Mouse (Mus musculus) limb, embryonic 13.5 days (tissue): ENCODE data around the gene Cdr2l. TPM values are rescaled to one million over a fixed set of nuclear protein-coding genes. Genes with fewer than 3 reads are reported as not detected.

Experiments used
- ATAC-seq: fragments of 200-750 bp; cut with Nextera tagmentation; 2 replicates; pipeline ENCODE4 v1.8.0; 2017; ENCODE audit warnings: low read depth, moderate number of reproducible peaks, moderate TSS enrichment; ENCODE audit not compliant: low FRiP score
- H3K27ac ChIP-seq: fragments of 300-500 bp; sonication (generic); 2 replicates; pipeline ENCODE4 v1.5.1; 2015; ENCODE audit warnings: inconsistent platforms, mild to moderate bottlenecking, moderate library complexity
- H3K27me3 ChIP-seq: fragments of 300-500 bp; sonication (generic); 2 replicates; pipeline ENCODE4 v1.6.1; 2015; ENCODE audit warnings: mild to moderate bottlenecking, inconsistent platforms
- H3K36me3 ChIP-seq: fragments of 300-500 bp; sonication (generic); 2 replicates; pipeline ENCODE4 v1.6.1; 2015; ENCODE audit warnings: inconsistent platforms, mild to moderate bottlenecking, moderate library complexity
- H3K4me1 ChIP-seq: fragments of 300-500 bp; sonication (generic); 2 replicates; pipeline ENCODE4 v1.6.1; 2015; ENCODE audit warnings: inconsistent platforms
- H3K4me2 ChIP-seq: fragments of 300-500 bp; sonication (generic); replicated peaks from 2 replicates; pipeline ENCODE4 v1.6.1; 2015; ENCODE audit warnings: inconsistent platforms, mild to moderate bottlenecking, moderate library complexity
- H3K4me3 ChIP-seq: fragments of 300-500 bp; sonication (generic); 2 replicates; pipeline ENCODE4 v1.5.1; 2015; ENCODE audit warnings: moderate library complexity, mild to moderate bottlenecking, inconsistent platforms
- H3K9ac ChIP-seq: fragments of 300-500 bp; sonication (generic); 2 replicates; pipeline ENCODE4 v1.6.1; 2015; ENCODE audit warnings: mild to moderate bottlenecking, inconsistent platforms
- H3K9me3 ChIP-seq: fragments of 300-500 bp; sonication (generic); 2 replicates; pipeline ENCODE4 v1.6.1; 2016; ENCODE audit warnings: inconsistent platforms
- WGBS: fragments of 180-500 bp; shearing (Covaris S2); methylation state at CpG from one replicate; pipeline ENCODE4 v1.1.7; 2015; 5-methylcytosine and 5-hydroxymethylcytosine counted together
- polyA plus RNA-seq: library from polyadenylated mRNA; unstranded; fragments of >200 nt; fragmentation: Nextera tagmentation; extraction: Ambion mirVana; gene quantifications from 2 replicates; pipeline ENCODE4 v1.2.1, GENCODE M21; 2015

The Cdr2l gene
- polyA plus RNA-seq, 1 experiment from 2014 or later, result 11.3 TPM

DNA sequence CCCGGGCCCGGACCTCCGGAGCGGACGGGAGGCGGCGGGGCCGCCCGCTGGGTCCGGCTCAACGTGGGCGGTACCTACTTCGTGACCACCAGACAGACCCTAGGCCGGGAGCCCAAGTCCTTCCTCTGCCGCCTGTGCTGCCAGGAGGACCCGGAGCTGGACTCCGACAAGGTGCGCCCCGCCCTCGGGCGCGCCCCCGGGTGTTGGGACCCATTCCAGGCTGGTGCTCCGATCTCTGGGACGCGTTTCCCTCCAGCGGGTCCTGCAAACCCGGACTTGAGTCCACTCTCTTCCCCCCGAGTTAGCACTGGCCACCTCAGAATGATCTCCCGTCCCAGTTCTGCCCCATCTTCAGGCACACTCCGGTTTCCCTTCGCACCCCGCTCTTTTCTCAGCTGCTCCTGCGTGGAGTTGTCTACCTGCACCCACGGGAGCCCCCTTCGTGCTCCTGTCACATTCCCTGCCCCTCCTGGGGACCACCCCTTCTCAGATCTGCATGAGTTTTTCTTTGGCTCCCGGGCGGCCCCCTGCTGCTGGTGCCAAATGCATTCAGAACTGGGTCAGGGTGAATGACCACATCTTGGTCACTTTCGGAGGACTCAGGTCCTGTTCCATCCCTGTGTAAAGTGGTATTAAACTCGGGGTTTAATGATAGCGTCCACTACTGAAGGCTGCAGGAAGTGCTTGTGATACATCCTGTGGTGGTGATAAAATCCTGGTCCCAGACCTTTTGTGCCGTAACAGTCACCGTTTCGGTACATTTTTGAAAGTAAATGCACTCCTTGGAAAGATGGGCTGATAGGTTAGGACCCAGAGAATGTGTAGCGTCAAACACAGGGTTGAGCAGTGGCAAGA is 38.8 kb downstream of the Cdr2l start:
- no peaks in the 10 kb centered on the region for H3K9me3 ChIP-seq
- H3K4me2 ChIP-seq, result peak overlapping the region; percentile 98
- H3K9ac ChIP-seq, result peak overlapping the region; percentile 97
- H3K36me3 ChIP-seq, result peaks cover 47% of the 10 kb centered on the region
- H3K4me1 ChIP-seq, result peaks cover 44% of the 10 kb centered on the region
- H3K4me3 ChIP-seq, result peak overlapping the region; percentile 87
- H3K27me3 ChIP-seq, result no peaks in the 10 kb centered on the region
- ATAC-seq, result peak; percentile 60
- under 1% methylated on average over 44 of the region's 45 CpGs for WGBS
- H3K27ac ChIP-seq, result peak overlapping the region; percentile 85

DNA sequence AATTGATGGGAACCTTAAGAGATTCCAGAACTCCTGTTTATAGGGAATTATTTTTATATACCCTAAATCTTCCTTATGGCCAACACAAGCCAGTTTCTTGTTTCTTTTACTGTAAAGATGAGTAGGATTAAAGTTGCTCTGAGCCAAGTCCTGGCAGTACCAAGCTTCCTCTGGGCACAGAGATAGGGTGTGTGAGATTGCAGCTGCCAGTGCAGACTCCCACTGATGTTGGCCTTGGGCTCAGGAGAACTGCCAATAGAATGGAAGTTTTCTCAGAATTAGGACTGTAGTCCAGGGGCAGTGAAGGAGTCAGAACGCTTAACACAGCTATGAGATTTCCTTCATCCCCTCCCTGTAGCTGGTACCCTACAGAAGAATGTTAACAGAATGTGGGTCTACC is 39.6 kb downstream of the Cdr2l start:
- Histone ChIP-seq H3K27me3 (no peaks in the 10 kb centered on the region), H3K4me2 (peak overlapping the region; percentile 98), H3K27ac (no peak overlapping the region), H3K4me3 (peak overlapping the region; percentile 87), H3K9ac (peak overlapping the region; percentile 51; the same call in 1 of the 2 replicates), H3K4me1 (peaks cover 44% of the 10 kb centered on the region), H3K36me3 (peaks cover 47% of the 10 kb centered on the region), H3K9me3 (no peaks in the 10 kb centered on the region)
- no peak for ATAC-seq
- 46% methylated on average over 1 of the region's 1 CpGs for WGBS

DNA sequence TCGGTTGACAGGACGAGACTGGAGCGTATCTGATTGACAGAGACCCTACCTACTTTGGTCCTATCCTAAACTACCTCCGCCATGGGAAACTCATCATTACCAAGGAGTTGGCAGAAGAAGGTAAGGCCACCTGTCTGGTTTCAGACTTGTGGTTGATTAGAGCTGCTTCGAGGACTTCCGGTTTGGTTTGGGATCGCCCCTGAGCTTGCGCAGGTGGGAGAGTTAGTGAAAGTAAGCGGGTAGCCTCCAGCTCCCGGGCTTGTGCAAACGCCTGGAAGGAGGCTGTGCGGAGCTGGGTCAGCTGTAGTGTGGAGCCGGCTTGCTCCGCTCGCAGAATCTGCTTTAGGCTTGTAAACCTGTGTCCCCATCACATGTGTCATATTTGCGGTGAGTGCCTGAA is 40.3 kb downstream of the Cdr2l start:
- 0 out of 2 replicates have a peak overlapping the region, but pooled peaks have one; percentile 7 for H3K4me2 ChIP-seq
- peak overlapping the region; percentile 51; the same call in 1 of the 2 replicates for H3K9ac ChIP-seq
- no peaks in the 10 kb centered on the region for H3K27me3 ChIP-seq
- H3K9me3 ChIP-seq, result no peaks in the 10 kb centered on the region
- ATAC-seq, result no peak
- H3K36me3 ChIP-seq, result peaks cover 47% of the 10 kb centered on the region
- H3K4me1 ChIP-seq, result peaks cover 44% of the 10 kb centered on the region
- H3K4me3 ChIP-seq, result no peak overlapping the region
- H3K27ac ChIP-seq, result no peak overlapping the region
- WGBS, result 83% methylated on average over 16 of the region's 16 CpGs

DNA sequence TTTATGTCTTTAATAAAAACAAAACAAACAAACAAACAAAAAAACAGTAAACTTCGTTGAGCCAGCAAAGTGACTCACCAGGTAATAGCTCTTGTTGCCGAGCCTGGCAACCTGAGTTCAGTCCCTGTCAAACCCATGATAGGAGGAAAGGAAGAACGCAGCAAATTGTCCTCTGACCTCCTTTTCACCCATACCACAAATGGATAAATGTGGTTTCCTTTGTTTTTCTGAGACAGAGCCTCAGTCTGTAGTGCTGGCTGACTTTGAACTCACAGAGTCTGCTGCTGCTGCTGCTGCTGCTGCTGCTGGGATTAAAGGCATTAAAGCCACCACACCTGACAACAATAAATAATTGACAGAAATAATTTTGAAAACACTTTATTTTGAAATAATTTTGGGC is 41.4 kb downstream of the Cdr2l start:
- H3K27me3 ChIP-seq, result no peaks in the 10 kb centered on the region
- 82% methylated on average over 3 of the region's 3 CpGs for WGBS
- H3K9me3 ChIP-seq, result no peaks in the 10 kb centered on the region
- ATAC-seq, result no peak
- H3K4me1 ChIP-seq, result peaks cover 53% of the 10 kb centered on the region
- H3K9ac ChIP-seq, result no peak overlapping the region
- H3K36me3 ChIP-seq, result peaks cover 45% of the 10 kb centered on the region
- H3K4me2 ChIP-seq, result no peak overlapping the region
- H3K4me3 ChIP-seq, result no peak overlapping the region
- no peak overlapping the region for H3K27ac ChIP-seq

DNA sequence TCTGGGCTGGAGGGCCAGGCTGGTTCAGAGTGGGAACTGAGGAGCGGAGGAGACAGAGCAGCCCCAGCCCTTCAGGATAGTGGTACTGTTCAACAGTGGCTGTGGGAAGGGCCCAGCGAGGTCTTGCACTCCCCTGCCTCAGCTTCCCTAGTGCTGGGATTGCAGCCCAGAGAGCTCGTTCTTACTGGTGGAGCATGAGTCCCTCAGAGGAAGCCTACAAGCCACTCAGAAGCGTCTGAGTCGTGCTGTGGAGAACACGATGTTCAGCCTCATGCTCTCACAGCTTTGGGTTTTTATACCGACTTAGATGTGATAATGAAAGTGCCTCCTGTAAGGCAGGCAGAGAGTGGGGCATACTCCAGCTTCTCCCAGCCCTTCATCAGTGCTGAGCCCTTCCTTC is 43.0 kb downstream of the Cdr2l start:
- no peak for ATAC-seq
- H3K27ac ChIP-seq, result no peak overlapping the region
- WGBS, result 86% methylated on average over 7 of the region's 7 CpGs
- peaks cover 43% of the 10 kb centered on the region for H3K4me1 ChIP-seq
- no peak overlapping the region for H3K4me2 ChIP-seq
- no peaks in the 10 kb centered on the region for H3K9me3 ChIP-seq
- H3K36me3 ChIP-seq, result peaks cover 59% of the 10 kb centered on the region
- H3K27me3 ChIP-seq, result no peaks in the 10 kb centered on the region
- no peak overlapping the region for H3K4me3 ChIP-seq
- no peak overlapping the region for H3K9ac ChIP-seq

DNA sequence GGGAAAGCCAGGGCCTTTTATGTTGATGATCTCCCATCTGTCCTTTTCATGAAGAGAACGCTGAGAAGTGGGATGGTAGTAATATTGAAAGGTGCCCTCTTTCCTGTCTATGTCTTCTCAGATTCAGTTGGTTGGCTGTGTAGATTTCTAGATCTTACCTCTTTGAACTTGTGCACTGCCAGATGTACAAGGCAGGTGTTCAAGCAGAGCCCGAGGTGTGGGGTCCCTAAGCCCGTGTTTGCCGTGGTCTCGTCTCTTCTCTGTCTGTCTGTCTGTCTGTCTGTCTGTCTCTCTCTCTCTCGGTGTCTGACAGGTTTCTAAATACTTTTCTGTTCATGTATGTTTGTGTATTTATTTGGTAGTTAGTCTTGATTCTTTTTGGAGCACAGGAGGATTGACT is 44.0 kb downstream of the Cdr2l start:
- Histone ChIP-seq H3K4me2 (no peak overlapping the region), H3K27me3 (no peaks in the 10 kb centered on the region), H3K4me1 (peaks cover 41% of the 10 kb centered on the region), H3K9ac (no peak overlapping the region), H3K36me3 (peaks cover 69% of the 10 kb centered on the region), H3K4me3 (no peak overlapping the region), H3K27ac (no peak overlapping the region), H3K9me3 (no peaks in the 10 kb centered on the region)
- no peak for ATAC-seq
- 79% methylated on average over 6 of the region's 6 CpGs for WGBS

DNA sequence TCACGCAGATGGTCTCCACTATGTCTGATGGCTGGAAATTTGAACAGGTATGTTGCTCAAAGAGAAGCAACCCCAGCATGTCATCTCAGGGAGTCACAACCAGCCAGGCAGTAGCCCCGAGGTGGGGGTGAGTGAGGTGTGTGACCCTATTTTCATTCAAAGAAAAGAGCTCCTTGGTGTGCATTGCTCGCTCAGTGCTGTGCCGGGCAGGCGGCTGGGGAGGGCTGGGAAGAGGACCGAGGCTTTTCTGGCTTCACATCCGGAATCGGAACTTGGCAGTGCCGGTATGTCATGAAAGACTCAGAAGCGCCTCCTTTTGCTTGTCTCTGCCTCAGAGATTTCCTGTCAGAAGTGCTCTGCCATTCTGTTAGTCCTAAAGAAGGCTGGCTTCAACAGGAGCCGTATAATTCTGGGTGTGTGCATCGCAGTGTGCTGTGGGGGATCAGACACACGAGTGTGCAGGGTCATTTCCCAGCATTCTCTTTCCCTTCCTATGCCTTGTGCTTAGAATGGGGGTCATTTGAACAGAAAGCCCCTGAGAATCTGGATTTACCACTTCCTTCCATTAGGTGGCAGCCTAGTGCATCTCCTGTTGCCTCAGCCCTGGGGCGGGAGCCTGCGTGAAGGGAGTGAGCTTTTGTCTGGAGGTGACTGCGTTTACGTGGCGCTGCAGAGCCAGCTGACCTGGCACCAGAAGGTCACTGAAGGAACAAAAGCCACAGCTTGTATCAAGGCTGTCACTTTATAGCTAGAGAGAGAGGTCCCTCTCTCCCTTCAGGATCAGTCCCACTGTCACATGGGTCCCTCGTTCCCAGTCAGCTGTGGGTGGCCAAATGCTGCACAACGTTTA is 46.0 kb downstream of the Cdr2l start:
- H3K27me3 ChIP-seq, result no peaks in the 10 kb centered on the region
- no peak overlapping the region for H3K4me3 ChIP-seq
- H3K36me3 ChIP-seq, result peaks cover 89% of the 10 kb centered on the region
- peak overlapping the region; percentile 22; the same call in 1 of the 2 replicates for H3K27ac ChIP-seq
- WGBS, result 41% methylated on average over 20 of the region's 20 CpGs
- H3K9ac ChIP-seq, result no peak overlapping the region; the same call in 1 of the 2 replicates
- no peaks in the 10 kb centered on the region for H3K9me3 ChIP-seq
- H3K4me2 ChIP-seq, result peak overlapping the region; percentile 36; the same call in 1 of the 2 replicates
- H3K4me1 ChIP-seq, result peaks cover 21% of the 10 kb centered on the region
- ATAC-seq, result peak; percentile 72

DNA sequence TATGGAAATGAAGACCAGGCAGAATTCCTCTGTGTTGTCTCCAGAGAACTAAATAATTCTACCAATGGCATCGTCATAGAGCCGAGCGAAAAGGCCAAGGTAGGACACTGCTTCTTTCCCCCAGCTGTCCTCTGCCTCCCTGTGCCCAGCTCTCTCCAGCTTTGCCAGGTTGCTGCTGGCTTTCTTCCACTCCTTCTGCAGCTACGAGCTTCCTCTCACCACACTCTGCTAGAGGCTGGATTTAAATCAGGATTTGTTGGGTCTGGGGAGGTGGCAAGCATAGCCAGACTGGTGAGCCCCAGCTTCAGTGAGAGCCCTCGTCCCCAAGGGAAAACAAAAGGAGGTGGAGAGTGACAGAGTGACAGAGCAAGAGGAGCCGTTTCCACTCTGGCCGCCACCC is 47.6 kb downstream of the Cdr2l start:
- Histone ChIP-seq H3K9ac (no peak overlapping the region), H3K36me3 (peaks cover 83% of the 10 kb centered on the region), H3K4me1 (peaks cover 21% of the 10 kb centered on the region), H3K4me2 (no peak overlapping the region), H3K27me3 (no peaks in the 10 kb centered on the region), H3K27ac (no peak overlapping the region), H3K9me3 (no peaks in the 10 kb centered on the region), H3K4me3 (no peak overlapping the region)
- no peak for ATAC-seq
- WGBS, result 89% methylated on average over 7 of the region's 7 CpGs

DNA sequence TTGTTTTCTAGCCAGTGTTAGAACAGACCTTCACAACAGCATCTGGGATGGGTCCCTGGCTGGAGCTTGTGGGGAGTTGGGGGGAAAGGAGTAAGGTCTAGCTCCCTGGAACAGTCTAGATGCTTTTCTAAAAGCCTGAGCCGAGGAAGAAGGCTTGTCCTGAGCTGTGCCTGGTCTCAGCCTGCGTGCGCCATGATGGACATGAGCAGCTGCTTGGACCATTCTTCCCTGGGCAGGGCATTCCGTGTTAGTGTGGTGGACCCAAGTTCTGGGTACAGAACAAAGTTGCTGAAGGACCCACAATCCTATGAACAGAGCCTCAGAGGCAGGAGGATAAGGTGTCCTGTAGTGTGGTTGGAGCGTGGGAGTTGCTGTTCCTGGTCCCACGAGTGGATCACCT is 48.8 kb downstream of the Cdr2l start:
- H3K4me3 ChIP-seq, result no peak overlapping the region
- no peak overlapping the region for H3K4me2 ChIP-seq
- H3K9me3 ChIP-seq, result no peaks in the 10 kb centered on the region
- no peak overlapping the region for H3K9ac ChIP-seq
- peaks cover 13% of the 10 kb centered on the region for H3K4me1 ChIP-seq
- no peak overlapping the region for H3K27ac ChIP-seq
- H3K36me3 ChIP-seq, result peaks cover 72% of the 10 kb centered on the region
- ATAC-seq, result no peak
- WGBS, result 94% methylated on average over 6 of the region's 6 CpGs
- H3K27me3 ChIP-seq, result no peaks in the 10 kb centered on the region

DNA sequence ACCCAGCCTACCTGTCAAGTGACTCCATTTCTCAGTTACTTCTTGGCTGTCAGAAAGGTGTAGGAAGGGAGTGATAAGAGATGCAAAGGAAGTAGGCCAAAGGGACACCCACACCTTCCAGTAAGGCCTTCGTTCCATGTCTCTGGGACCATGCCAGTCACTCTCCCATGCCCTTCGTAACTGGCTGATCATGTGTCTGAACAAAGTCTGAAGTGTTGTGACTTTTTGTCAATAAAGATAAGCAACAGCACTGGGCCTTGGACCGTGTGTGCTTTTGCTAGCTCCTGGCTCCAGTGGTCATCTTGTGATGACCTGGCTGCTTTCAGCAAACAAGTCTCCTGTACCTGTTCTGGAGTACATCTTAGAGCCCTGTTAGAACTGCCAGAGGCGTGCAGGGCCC is 51.1 kb downstream of the Cdr2l start:
- no peak overlapping the region for H3K27ac ChIP-seq
- no peaks in the 10 kb centered on the region for H3K27me3 ChIP-seq
- peaks cover 15% of the 10 kb centered on the region for H3K4me1 ChIP-seq
- WGBS, result 82% methylated on average over 4 of the region's 4 CpGs
- peaks cover 50% of the 10 kb centered on the region for H3K36me3 ChIP-seq
- H3K9me3 ChIP-seq, result no peaks in the 10 kb centered on the region
- ATAC-seq, result no peak
- H3K9ac ChIP-seq, result no peak overlapping the region
- H3K4me3 ChIP-seq, result no peak overlapping the region
- H3K4me2 ChIP-seq, result no peak overlapping the region

DNA sequence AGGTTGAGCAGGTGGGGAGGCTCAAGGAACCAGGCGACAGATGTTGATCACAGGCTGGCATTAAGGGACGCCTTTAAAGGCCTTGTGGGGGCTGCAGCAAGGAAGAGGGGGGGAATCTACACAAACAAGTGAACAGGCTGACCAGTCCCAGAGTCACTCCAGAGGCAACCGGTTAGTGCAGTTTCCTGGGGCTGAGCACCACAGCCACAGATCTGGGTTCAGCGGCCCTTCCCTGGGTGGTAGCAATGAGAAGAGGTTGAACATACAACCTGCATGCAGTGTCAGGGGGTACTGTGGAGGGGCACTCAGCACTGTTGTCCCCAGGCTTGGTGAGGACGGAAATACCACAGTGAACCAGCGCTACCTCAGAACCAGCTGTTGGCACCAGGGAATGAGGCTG is 51.6 kb downstream of the Cdr2l start:
- peaks cover 11% of the 10 kb centered on the region for H3K4me1 ChIP-seq
- H3K36me3 ChIP-seq, result peaks cover 47% of the 10 kb centered on the region
- no peak overlapping the region for H3K4me2 ChIP-seq
- H3K9ac ChIP-seq, result no peak overlapping the region
- no peak overlapping the region for H3K27ac ChIP-seq
- no peak for ATAC-seq
- no peaks in the 10 kb centered on the region for H3K9me3 ChIP-seq
- H3K4me3 ChIP-seq, result no peak overlapping the region
- WGBS, result 76% methylated on average over 6 of the region's 6 CpGs
- no peaks in the 10 kb centered on the region for H3K27me3 ChIP-seq
